Mouse (Mus musculus) bone marrow macrophage, adult 2 months (primary cell): Measurements from ENCODE around the gene Hoxd10.

ENCODE experiments used
- CTCF ChIP-seq: IDR thresholded peaks from 2 replicates; pipeline ENCODE4 v1.5.1; 2012; ENCODE audit warnings: low read depth, mild to moderate bottlenecking, low read length, moderate library complexity
- POLR2A ChIP-seq: IDR thresholded peaks from 2 replicates; pipeline ENCODE4 v1.6.1; 2012; ENCODE audit warnings: mild to moderate bottlenecking, low read depth, low read length, borderline replicate concordance

DNA sequence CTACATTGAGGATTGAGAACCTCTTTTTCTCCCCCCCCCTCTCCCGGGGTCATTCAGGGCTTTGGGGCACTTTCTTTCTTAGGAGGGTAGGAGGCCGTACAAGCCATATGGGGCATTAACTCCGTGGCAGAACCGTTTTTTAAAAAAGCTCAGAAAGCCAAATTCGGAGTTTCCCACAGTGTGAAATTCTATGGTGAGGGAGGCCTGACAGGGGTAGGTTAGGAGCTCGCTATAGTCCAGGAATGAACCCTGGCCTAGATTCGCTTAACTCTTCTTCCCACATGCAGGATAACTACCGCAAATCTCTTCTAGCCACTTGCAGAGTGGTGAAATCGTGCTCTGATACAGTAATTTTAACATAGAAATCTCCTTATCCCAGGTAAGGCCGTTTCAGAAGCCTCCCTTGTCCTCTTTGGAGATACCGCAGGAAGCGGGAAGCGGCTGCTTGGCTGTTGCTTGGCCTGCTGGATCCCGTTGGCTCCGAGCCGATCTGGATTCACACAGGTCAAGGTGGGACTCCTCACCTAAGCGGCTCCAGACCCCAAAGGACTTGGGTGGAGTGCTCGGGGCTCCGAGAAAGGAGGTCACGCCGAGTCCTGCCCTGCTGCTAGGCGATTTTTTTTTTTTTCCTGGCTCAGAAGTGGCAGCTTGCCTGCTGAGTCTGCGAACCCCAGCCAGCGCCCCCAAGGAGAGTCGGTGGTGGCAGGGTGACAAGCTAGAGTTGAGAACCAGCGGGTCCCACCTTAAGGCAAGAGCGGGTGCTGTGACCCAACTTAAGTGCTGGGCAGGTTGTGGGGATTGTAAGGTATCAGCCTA lies 43.5 kb downstream of the Hoxd10 start:
- TF ChIP-seq CTCF (no peak), POLR2A (no peak)
